Mouse (Mus musculus) T-helper 2 cell (primary cell): Measurements from ENCODE around the gene Smim27.

Experiments used
- in situ Hi-C: fragments of 300-600 bp; cut with MboI, MseI; formaldehyde crosslinking; loops from one replicate; pipeline ENCODE4 v1.15.1; 2025; ENCODE audit warnings: high pct_unique_total_duplicates

The Smim27 gene

DNA sequence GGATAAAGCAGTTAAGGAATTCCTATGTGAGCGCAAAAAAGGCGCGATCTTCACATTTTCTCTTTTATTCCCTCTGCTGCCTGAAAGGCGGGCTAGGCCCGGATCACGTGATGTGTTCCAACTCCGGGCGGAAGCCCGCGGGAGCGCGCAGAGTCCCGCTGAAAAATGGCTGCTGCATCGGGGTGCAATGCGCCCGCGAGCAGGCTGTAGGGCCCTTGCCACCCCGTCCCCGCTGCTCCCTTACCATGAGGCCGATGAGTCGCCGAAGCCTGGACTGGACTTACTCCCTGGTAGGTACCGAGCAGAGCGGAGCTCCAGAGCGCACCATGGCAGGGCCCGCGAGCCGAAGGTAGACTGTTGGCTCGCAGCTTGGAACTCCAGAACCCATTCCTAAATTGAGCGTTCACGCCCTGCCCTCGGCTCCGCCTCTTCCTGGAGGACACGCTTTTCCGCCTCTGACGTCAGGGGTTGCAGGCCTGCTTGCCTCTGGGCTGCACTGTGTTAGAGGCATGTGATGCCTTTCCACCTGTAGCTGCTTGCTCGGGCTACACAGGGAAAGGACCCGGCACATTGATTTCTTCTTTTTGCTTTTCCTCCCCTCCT, at the start of gene Smim27, which contains the start of gene Topors:
Gene Smim27, plus strand, starts transcription at position 150 of the 603 bp plus-strand sequence.
Gene Topors, minus strand, starts transcription at position 421 of the 603 bp plus-strand sequence.
- in situ Hi-C loops: loop anchor here (10.0 kb wide), 3 partner anchors 705 to 1445 kb away; partner anchors contain the start of genes Nfx1 and Rpp25l

DNA sequence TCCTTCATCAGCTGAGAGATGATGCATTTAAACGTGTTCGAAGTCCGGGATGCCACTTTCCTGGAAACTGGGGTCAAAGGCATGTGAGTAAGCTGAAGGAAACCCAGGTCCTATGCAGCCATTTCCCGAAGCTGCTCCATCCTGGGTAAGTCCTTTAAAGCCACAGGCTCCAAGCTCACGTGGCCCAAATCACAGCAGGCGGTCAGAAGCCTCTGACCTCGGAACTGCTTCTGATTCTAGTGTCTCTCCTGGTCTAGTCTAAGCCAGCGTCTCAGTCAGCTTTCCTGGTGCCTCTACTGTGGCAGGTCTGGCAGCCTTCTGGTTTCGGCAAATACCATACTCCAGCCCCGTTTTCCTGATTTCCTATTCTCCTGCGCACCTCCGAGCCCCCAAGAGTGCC, 48.9 kb upstream of the Smim27 start:
- in situ Hi-C loops: no loop called here

GRCm38 (mm10) chr4:40221004-40221760, 48.2 kb upstream of the Smim27 start:
- in situ Hi-C loops: no loop called here

GRCm38 (mm10) chr4:40221876-40222585, 47.3 kb upstream of the Smim27 start:
- in situ Hi-C loops: no loop called here

GRCm38 (mm10) chr4:40226095-40226494, 43.3 kb upstream of the Smim27 start:
- in situ Hi-C loops: no loop called here

- in situ Hi-C loops: no loop called here
Observed at GRCm38 (mm10) chr4:40227131-40227530, 42.2 kb upstream of the Smim27 start.

- in situ Hi-C loops: no loop called here
Observed at GRCm38 (mm10) chr4:40227886-40228285, 41.5 kb upstream of the Smim27 start.

GRCm38 (mm10) chr4:40229723-40230122, 39.7 kb upstream of the Smim27 start:
- in situ Hi-C loops: no loop called here

DNA sequence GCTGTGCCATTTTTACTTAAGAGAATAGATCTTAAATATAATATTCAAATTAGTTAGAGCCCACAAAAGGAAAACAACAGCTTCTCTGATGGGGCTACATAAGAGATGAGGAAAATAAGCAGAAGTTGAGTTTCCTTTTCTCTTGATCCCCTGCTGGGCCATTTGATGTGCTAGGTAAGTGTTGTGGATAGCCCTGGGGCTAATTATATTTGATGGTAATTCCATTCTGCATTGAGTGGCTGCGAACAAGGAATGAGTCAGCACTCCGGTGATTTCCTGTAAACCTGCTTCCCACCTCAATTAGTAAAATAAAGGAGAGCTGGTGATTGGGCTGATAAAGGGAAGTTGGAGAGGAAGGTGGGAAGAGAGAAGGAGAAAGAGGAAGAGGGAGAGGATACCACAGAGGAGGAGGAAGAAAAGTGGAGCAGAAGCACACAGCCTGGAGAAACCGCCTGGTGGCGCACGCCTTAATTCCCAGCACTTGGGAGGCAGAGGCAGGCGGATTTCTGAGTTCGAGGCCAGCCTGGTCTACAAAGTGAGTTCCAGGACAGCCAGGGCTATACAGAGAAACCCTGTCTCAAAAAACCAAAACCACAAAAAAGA, 36.2 kb upstream of the Smim27 start:
- in situ Hi-C loops: no loop called here

- in situ Hi-C loops: no loop called here
Observed at GRCm38 (mm10) chr4:40234256-40234655, 35.1 kb upstream of the Smim27 start.

- in situ Hi-C loops: loop anchor here (5.0 kb wide), 1 partner anchor 95 kb away; the partner anchor contains the start of gene Aco1
Observed at GRCm38 (mm10) chr4:40236829-40237228, 32.5 kb upstream of the Smim27 start.

- in situ Hi-C loops: loop anchor here (5.0 kb wide), 1 partner anchor 96 kb away; the partner anchor contains the start of gene Aco1
Observed at GRCm38 (mm10) chr4:40238483-40239408, 30.6 kb upstream of the Smim27 start.

GRCm38 (mm10) chr4:40239409-40240271, 29.7 kb upstream of the Smim27 start, which contains the start of gene Ddx58:
Gene Ddx58 (minus strand): TSS chr4:40239828.
- in situ Hi-C loops: loop anchor here (5.0 kb wide), 1 partner anchor 97 kb away; the partner anchor contains the start of gene Aco1

GRCm38 (mm10) chr4:40240272-40240744, 29.1 kb upstream of the Smim27 start:
- in situ Hi-C loops: no loop called here

GRCm38 (mm10) chr4:40241928-40242327, 27.5 kb upstream of the Smim27 start:
- in situ Hi-C loops: no loop called here

GRCm38 (mm10) chr4:40243006-40243405, 26.4 kb upstream of the Smim27 start:
- in situ Hi-C loops: no loop called here

GRCm38 (mm10) chr4:40244035-40244434, 25.3 kb upstream of the Smim27 start:
- in situ Hi-C loops: no loop called here

GRCm38 (mm10) chr4:40250984-40251383, 18.4 kb upstream of the Smim27 start:
- in situ Hi-C loops: no loop called here

DNA sequence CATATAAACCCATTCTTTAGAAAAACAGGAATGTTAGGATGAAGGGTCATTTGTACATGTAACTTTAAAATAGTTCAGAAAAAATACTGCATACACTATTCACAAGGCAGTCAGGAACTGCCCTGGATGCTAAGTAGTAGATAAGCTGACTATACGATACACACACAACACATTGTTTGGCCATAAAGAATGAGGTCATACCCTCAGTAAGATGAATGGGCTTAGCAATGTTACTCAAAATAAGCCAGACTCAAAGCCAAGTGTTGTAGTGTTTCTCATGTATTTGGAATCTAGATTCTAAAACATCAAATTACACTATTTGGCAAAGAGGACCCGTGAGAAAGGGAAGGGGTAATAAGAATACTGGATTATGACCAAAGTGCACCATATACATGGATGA, 15.6 kb upstream of the Smim27 start:
- in situ Hi-C loops: no loop called here
